Mouse (Mus musculus) adrenal gland, postnatal 4 days (tissue): Measurements from ENCODE around the gene Noto. TPM values are rescaled to one million over a fixed set of nuclear protein-coding genes. Genes with fewer than 3 reads are reported as not detected.

Experiments used
- DNase-seq, 2 experiments: peaks; one replicate each; pipeline ENCODE4 v3.0.0; 2021 to 2022; ENCODE audit warnings: low spot score in 2 of 2, mixed read lengths in 2 of 2
- total RNA-seq, 2 experiments: library from RNA; stranded (reverse); gene quantifications; 2 replicates each; pipeline ENCODE4 v1.2.3; 2021

Noto gene
- total RNA-seq, 2 experiments from 2014 or later: not detected

- no peak for DNase-seq
Measured at GRCm38 (mm10) chr6:85472542-85472941, 48.9 kb downstream of the Noto start.

- DNase-seq: no peak
Measured at GRCm38 (mm10) chr6:85475581-85475980, 51.9 kb downstream of the Noto start.

GRCm38 (mm10) chr6:85477366-85477917 is 53.8 kb downstream of the Noto start:
- no peak for DNase-seq

- no peak for DNase-seq
Measured at GRCm38 (mm10) chr6:85478416-85478815, 54.7 kb downstream of the Noto start.

Other genes starting within 250 kb of the Noto start
- 1 to 10 TPM in 1 of 2 experiments, under 1 TPM in 1; 0.31 to 4.5 TPM for gene Emx1, start 236.4 kb upstream of the Noto start, total RNA-seq
- gene Sfxn5, start 90.5 kb upstream of the Noto start, total RNA-seq: 10 to 100 TPM; 11.8 to 12.7 TPM
- 10 to 100 TPM; 39.4 to 41.1 TPM for gene Rab11fip5, start 49.3 kb upstream of the Noto start, total RNA-seq
- gene Smyd5, start 8.1 kb downstream of the Noto start, total RNA-seq: 10 to 100 TPM; 39.3 to 43.5 TPM
- gene Cct7, start 27.6 kb downstream of the Noto start, total RNA-seq: 100 to 1,000 TPM; 238 to 245 TPM
- 10 to 100 TPM; 14.8 to 17.4 TPM for gene Pradc1, start 28.1 kb downstream of the Noto start, total RNA-seq
- 1 to 10 TPM; 2.2 to 2.5 TPM for gene Fbxo41, start 79.1 kb downstream of the Noto start, total RNA-seq
- under 1 TPM in 1 of 2 experiments, not detected in 1; 0.20 TPM for gene Egr4, start 89.7 kb downstream of the Noto start, total RNA-seq
- 10 to 100 TPM; 13.3 to 13.9 TPM for gene Alms1, start 163.6 kb downstream of the Noto start, total RNA-seq